Mouse (Mus musculus) E14TG2a.4 (cell line): ENCODE measurements around the gene Syt8.

Source experiments
- CTCF ChIP-seq: conservative IDR thresholded peaks from 2 replicates; pipeline ENCODE4 v1.5.1; 2014; ENCODE audit warnings: low read length
- NANOG ChIP-seq: IDR thresholded peaks from 2 replicates; pipeline ENCODE4 v1.6.1; 2014; ENCODE audit warnings: borderline replicate concordance, low read length, mixed read lengths
- POU5F1 ChIP-seq: IDR thresholded peaks from 2 replicates; pipeline ENCODE4 v1.6.1; 2014; ENCODE audit warnings: low read length, borderline replicate concordance

DNA sequence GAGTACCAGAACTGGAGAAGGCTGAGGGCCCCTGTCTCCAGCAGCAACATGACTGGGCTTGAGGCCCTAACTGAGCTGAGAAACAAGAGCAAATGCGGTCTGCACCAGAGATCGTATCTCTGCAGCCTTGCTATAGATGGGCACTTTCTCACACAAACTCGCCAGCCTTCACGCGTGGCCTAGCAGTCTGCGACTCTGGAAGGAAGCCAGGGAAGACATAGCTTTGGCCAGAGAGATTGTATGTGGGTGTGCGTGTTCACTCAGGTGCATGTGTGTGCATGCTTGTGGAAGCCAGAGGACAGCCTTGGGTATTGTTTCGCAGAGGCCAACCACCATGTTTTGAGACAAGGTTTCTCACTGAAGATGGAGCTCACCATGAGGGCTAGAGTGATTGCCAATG, 26.0 kb upstream of the Syt8 start:
- TF ChIP-seq CTCF (no peak), POU5F1 (no peak), NANOG (no peak)
